ENCODE assay signal across 11 mouse cellular contexts in the genomic region with DNA sequence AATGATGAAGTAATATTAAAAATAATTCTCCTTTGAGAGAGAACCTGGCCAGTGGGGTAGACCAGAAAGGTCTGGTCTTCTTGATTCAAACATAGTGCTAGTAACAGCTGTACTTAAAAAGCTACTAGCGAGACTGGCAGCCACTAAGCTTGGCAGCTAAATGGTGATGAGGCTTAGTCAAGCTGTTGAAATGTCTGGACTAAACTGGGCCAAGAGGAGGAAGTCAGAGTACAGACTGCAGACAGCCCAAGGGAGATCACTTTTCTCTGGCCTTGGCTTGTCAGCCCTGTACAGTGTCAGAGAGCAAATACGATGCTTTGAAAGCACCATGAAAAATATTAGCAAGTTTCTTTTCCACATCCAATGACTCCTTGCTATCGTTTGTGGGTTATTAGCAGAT. TPM values are rescaled to one million over a fixed set of nuclear protein-coding genes. Genes with fewer than 3 reads are reported as not detected.
DNase-seq lines count a peak whose midpoint lies in the region; TF ChIP-seq lines count a peak whose summit lies in the region.
"Had no signal": no experiment of that assay in that cellular context is flagged by ENCODE, and none has a peak within 500 bp of the region (broad histone marks: within the 10 kb centered on the region; RNA-seq: fewer than 3 reads in every experiment).

No protein-coding gene starts in this region.

- H3K4me3 ChIP-seq in cerebellum, adult 2 months (replicated peaks; ENCODE audit: insufficient read depth, low read depth, low read length): no peak overlapping the region
- H3K4me3 ChIP-seq: erythroblast, embryonic 14.5 days; neural tube, embryonic 12.5 days had no signal

- no peak for TF ChIP-seq CTCF in cerebellum, adult 2 months (IDR thresholded peaks at IDR 0.05; ENCODE audit: borderline replicate concordance, insufficient read depth, low read depth, low read length)

- H3K4me1 ChIP-seq in cerebellum, adult 2 months (ENCODE audit: control insufficient read depth, insufficient read depth, low read length): no peaks in the 10 kb centered on the region

- H3K27ac ChIP-seq in cerebellum, adult 2 months (ENCODE audit: insufficient read depth, low read length): no peak overlapping the region
- H3K27ac ChIP-seq: neural tube, embryonic 12.5 days had no signal

- no peak for TF ChIP-seq POLR2A in cerebellum, adult 2 months (IDR thresholded peaks at IDR 0.05; ENCODE audit: borderline replicate concordance, insufficient read depth, low read length)

- WGBS in cerebellum, adult 2 months: 25% methylated on average over 3 of the region's 3 CpGs

- no peaks in the 10 kb centered on the region; the same call in 1 of the 2 replicates for H3K27me3 ChIP-seq in cerebellum, adult 2 months (ENCODE audit: control insufficient read depth, insufficient read depth, low read length)
- H3K27me3 ChIP-seq: neural tube, embryonic 12.5 days had no signal

- peak; percentile 16 to 26 for DNase-seq in layer of hippocampus, postnatal 10 days (ENCODE audit: low spot score in 2 of 2)
- no peak for DNase-seq in layer of hippocampus, postnatal 36 days
- DNase-seq in adrenal gland, adult 8-10 months: peak; percentile 50
- DNase-seq in fibroblast of lung, adult 2 months (ENCODE audit: low read depth): peak; percentile 85
- DNase-seq in heart, postnatal 4 days: peak; percentile 48
- DNase-seq in right cerebral cortex, postnatal 25 days: no peak
- DNase-seq in embryo, embryonic 10 days (ENCODE audit: low spot score): no peak
- DNase-seq in cerebellum, adult 2 months: no peak
- DNase-seq: kidney, adult 18-20 months had no signal

RNA-seq across cellular contexts. Expression of a gene that starts 2.5 kb away (rescaled TPM):
- 10 to 100 TPM; 20.8 to 22.1 TPM for total RNA-seq in layer of hippocampus, postnatal 10 days (2021)
- 10 to 100 TPM; 34.4 to 35.6 TPM for total RNA-seq in layer of hippocampus, postnatal 36 days (2021)
- total RNA-seq in adrenal gland, adult 8-10 months (2022): 10 to 100 TPM; 47.2 to 56.6 (median 48.7) TPM
- 10 to 100 TPM; 50.3 to 52.8 TPM for total RNA-seq in heart, postnatal 4 days (2021)
- 18.3 and 21.5 TPM in 2 replicates for polyA plus RNA-seq in cerebellum, adult 2 months (2012; rRNA removed)

Comparison
In these comparisons a context has a peak if more than half of its experiments do, and no peak if none do; other contexts are left out.
1. DNase-seq: peak in layer of hippocampus, postnatal 10 days (2 of 2), adrenal gland, adult 8-10 months (single experiment), fibroblast of lung, adult 2 months (single experiment) and heart, postnatal 4 days (single experiment); none in layer of hippocampus, postnatal 36 days (0 of 2), right cerebral cortex, postnatal 25 days (single experiment), embryo, embryonic 10 days (single experiment) and cerebellum, adult 2 months (0 of 2).